Mouse (Mus musculus): ENCODE measurements at regions not wholly inside any gene's neighbourhood (a gene's known extent, or its start where the extent isn't known, plus 50 kb on each side); places are given as distances from the start of the nearest gene placed in this dataset.

DNA sequence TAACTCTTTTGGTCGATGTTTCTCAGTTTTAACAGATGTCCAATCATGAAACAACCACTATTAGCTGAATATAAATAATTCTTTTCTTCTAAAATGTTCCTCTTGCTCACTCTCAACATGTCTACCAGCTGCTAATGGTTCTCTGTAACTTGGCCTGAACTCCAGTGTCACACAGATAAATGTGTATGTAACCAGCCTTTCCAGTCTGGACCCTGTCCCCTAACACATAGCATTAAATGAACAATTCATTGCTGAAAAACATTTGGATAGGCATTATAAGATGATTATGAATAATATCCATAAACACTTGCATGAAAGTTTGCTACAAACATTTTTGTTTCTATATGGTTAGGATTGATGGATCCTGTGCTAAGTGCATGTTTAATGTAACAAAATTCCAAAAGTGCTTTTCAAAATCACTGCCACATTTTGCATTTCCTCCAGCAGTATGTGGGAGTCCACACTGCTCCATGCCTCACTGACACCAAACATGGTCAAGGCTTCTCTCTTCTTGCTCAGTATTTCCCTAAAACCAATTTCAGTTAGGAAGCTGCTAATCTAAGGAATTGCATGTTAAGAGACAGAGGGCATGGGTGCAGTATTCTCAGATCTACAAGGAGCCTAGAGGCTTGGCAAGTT lies 82.1 kb upstream of the Thbs1 start:
- TF ChIP-seq CTCF (IDR thresholded peaks at IDR 0.05; ENCODE audit: control insufficient read depth, insufficient read depth, insufficient read length) (no peak), CEBPB (IDR thresholded peaks at IDR 0.05; ENCODE audit: low read depth) (no peak), USF1 (IDR thresholded peaks at IDR 0.05; ENCODE audit: low read depth) (no peak)

All from C2C12 (cell line).